Mouse (Mus musculus) midbrain, embryonic 12.5 days (tissue): ENCODE results near the gene 4930562C15Rik. TPM values are rescaled to one million over a fixed set of nuclear protein-coding genes. Genes with fewer than 3 reads are reported as not detected.
A peak's percentile ranks its signal among the peaks of the same experiment; 100 is the strongest.

ENCODE experiments used
- ATAC-seq: fragments of 200-750 bp; cut with Nextera tagmentation; 2 replicates; pipeline ENCODE4 v1.8.0; 2017; ENCODE audit warnings: low read depth, moderate TSS enrichment, moderate library complexity; ENCODE audit not compliant: low FRiP score
- H3K27ac ChIP-seq: fragments of 300-500 bp; sonication (generic); replicated peaks from 2 replicates; pipeline ENCODE4 v1.5.1; 2016; ENCODE audit warnings: mild to moderate bottlenecking
- H3K27me3 ChIP-seq: fragments of 300-500 bp; sonication (generic); 2 replicates; pipeline ENCODE4 v1.6.1; 2016; ENCODE audit warnings: mild to moderate bottlenecking
- H3K36me3 ChIP-seq: fragments of 300-500 bp; sonication (generic); 2 replicates; pipeline ENCODE4 v1.6.1; 2016
- H3K4me1 ChIP-seq: fragments of 300-500 bp; sonication (generic); 2 replicates; pipeline ENCODE4 v1.6.1; 2016
- H3K4me2 ChIP-seq: fragments of 300-500 bp; sonication (generic); replicated peaks from 2 replicates; pipeline ENCODE4 v1.6.1; 2016; ENCODE audit warnings: mild to moderate bottlenecking, moderate library complexity
- H3K4me3 ChIP-seq: fragments of 300-500 bp; sonication (generic); 2 replicates; pipeline ENCODE4 v1.5.1; 2016; ENCODE audit warnings: mild to moderate bottlenecking
- H3K9ac ChIP-seq: fragments of 300-500 bp; sonication (generic); replicated peaks from 2 replicates; pipeline ENCODE4 v1.6.1; 2016; ENCODE audit warnings: mild to moderate bottlenecking, moderate library complexity
- H3K9me3 ChIP-seq: fragments of 300-500 bp; sonication (generic); 2 replicates; pipeline ENCODE4 v1.6.1; 2016; ENCODE audit warnings: mild to moderate bottlenecking
- WGBS: fragments of 180-500 bp; shearing (Covaris S2); methylation state at CpG from one replicate; pipeline ENCODE4 v1.1.7; 2016; 5-methylcytosine and 5-hydroxymethylcytosine counted together
- polyA plus RNA-seq: library from polyadenylated mRNA; unstranded; fragments of >200 nt; fragmentation: Nextera tagmentation; extraction: Ambion mirVana; gene quantifications from 2 replicates; pipeline ENCODE4 v1.2.1, GENCODE M21; 2016

The 4930562C15Rik gene
- polyA plus RNA-seq, 1 experiment from 2014 or later: 0.75 TPM

DNA sequence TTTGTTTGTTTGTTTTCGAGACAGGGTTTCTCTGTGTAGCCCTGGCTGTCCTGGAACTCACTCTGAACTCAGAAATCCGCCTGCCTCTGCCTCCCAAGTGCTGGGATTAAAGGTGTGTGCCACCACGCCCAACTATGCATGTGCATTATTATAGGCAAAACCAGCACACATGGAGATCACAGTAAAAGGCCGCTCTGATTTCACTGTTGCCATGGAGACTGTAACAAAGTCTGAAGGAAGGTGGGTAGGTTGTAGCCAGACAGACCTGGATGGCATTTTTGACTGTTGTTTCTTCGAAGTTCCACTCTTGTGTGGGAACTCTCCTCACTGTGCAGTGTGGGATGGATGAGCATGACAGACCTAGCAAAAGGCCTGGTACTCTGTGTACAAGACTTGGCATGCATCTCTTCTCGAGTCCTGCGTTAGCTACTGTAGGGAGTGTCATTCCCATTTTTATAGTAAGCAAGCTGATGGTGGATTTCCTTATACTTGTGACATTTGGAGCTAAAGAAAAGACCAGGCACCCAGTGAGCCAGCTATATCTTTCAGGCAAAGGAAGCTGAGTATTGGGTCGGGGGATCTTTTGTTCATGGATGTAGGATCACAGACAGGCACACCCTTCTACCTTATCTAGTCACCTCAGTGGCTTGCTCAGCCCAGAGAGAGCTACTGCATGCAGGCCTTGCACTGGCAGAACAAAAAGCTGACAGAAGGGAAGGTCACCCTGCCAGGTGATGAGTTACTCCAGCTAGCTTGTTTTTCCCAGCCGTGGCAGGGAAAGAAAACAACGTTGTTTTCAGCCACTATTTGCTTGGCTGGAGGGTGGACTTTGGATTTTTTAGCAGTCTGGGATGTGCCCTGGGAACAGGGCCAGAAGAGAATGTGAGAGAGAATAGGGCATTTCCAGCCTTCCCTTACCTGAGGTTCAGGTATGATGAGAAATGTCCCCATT is 46.5 kb downstream of the 4930562C15Rik start:
- Histone ChIP-seq H3K4me1 (peaks cover 31% of the 10 kb centered on the region), H3K36me3 (no peaks in the 10 kb centered on the region), H3K4me3 (peak overlapping the region; percentile 89), H3K4me2 (peak overlapping the region; percentile 87), H3K9me3 (no peaks in the 10 kb centered on the region), H3K9ac (peak overlapping the region; percentile 77), H3K27ac (peak overlapping the region; percentile 97), H3K27me3 (no peaks in the 10 kb centered on the region)
- WGBS: 82% methylated on average over 10 of the region's 10 CpGs
- ATAC-seq: no peak

- ATAC-seq: no peak
- no peak overlapping the region for H3K9ac ChIP-seq
- no peaks in the 10 kb centered on the region for H3K9me3 ChIP-seq
- peak overlapping the region; percentile 82; the same call in 1 of the 2 replicates for H3K4me2 ChIP-seq
- no peaks in the 10 kb centered on the region for H3K27me3 ChIP-seq
- peaks cover 34% of the 10 kb centered on the region for H3K4me1 ChIP-seq
- peak overlapping the region; percentile 86 for H3K27ac ChIP-seq
- H3K36me3 ChIP-seq: no peaks in the 10 kb centered on the region
- no peak overlapping the region for H3K4me3 ChIP-seq
- WGBS: 91% methylated on average over 10 of the region's 10 CpGs
Measured at GRCm38 (mm10) chr16:4884930-4885329, 49.7 kb downstream of the 4930562C15Rik start.

GRCm38 (mm10) chr16:4885760-4886689 is 50.8 kb downstream of the 4930562C15Rik start, which contains the start of gene Mgrn1:
Gene Mgrn1, plus strand, starts transcription at chr16:4886249.
- Histone ChIP-seq H3K4me1 (peaks cover 36% of the 10 kb centered on the region), H3K4me2 (peak within 1 kb of the TSS; percentile 82), H3K4me3 (peak within 1 kb of the TSS; percentile 88), H3K36me3 (no peaks in the 10 kb centered on the region), H3K9ac (peak within 1 kb of the TSS; percentile 94), H3K9me3 (no peaks in the 10 kb centered on the region), H3K27ac (peak within 1 kb of the TSS; percentile 86), H3K27me3 (no peaks in the 10 kb centered on the region)
- WGBS: under 1% methylated on average over 74 of the region's 74 CpGs
- ATAC-seq: peak; percentile 88

DNA sequence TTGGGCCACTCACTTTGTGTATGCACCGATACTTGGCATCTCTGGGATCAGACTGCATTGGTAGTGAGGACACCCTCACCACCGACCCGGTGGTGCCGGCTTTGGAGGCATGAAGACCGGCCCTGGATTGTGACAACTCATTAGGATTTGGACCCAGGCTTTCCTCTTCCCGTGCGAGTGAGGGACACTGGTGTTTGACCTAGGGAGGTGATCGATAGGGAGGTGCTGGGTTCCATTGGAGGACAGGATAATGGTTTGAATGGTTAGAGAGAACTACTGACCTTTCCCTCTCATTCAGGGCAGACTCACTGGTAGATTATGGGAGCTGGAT is 51.4 kb downstream of the 4930562C15Rik start:
- Histone ChIP-seq H3K9me3 (no peaks in the 10 kb centered on the region), H3K27ac (peak overlapping the region; percentile 86), H3K4me3 (peak overlapping the region; percentile 88), H3K4me2 (peak overlapping the region; percentile 82), H3K4me1 (peaks cover 30% of the 10 kb centered on the region), H3K9ac (peak overlapping the region; percentile 94), H3K36me3 (0 out of 2 replicates have a peak, but pooled peaks cover 3% of the 10 kb centered on the region), H3K27me3 (no peaks in the 10 kb centered on the region)
- ATAC-seq: 0 out of 2 replicates have a peak, but pooled peaks have one; percentile 1
- 0% methylated on average over 8 of the region's 8 CpGs for WGBS

DNA sequence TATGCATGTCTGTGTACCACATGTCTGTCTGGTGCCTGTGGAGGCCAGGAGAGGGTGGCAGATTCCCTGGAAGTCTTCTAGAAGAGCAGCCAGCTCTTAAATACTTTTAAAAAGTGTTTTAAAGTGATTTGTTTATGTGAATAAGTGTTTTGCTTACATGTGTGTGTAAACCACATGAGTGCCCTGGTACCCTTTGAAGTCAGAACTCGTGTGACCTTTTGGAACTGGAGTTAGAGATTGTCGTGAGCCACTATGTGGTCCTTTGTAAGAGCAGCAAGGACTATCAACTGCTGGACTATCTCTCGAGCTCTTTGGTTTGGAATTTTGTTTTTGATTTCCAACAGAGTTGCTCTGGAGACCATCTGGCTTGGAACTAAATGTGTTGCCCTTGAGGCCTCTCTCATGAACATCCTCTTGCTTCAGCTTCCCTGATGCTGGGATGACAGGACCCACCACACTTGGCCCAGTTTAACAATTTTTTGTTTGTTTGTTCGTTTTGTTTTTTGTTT is 55.0 kb downstream of the 4930562C15Rik start:
- ATAC-seq: no peak
- 74% methylated on average over 4 of the region's 4 CpGs for WGBS
- H3K36me3 ChIP-seq: 0 out of 2 replicates have a peak, but pooled peaks cover 3% of the 10 kb centered on the region

GRCm38 (mm10) chr16:4892171-4892570 is 57.0 kb downstream of the 4930562C15Rik start:
- no peak for ATAC-seq
- Histone ChIP-seq H3K4me2 (no peak overlapping the region), H3K27ac (no peak overlapping the region), H3K9me3 (no peaks in the 10 kb centered on the region), H3K9ac (no peak overlapping the region), H3K36me3 (0 out of 2 replicates have a peak, but pooled peaks cover 3% of the 10 kb centered on the region), H3K27me3 (no peaks in the 10 kb centered on the region), H3K4me1 (peaks cover 18% of the 10 kb centered on the region), H3K4me3 (no peak overlapping the region)
- 96% methylated on average over 6 of the region's 6 CpGs for WGBS

More for the DNA sequence above, 55.0 kb downstream of the 4930562C15Rik start:
- Histone ChIP-seq H3K4me3 (no peak overlapping the region), H3K4me1 (peaks cover 26% of the 10 kb centered on the region), H3K27me3 (no peaks in the 10 kb centered on the region), H3K4me2 (no peak overlapping the region), H3K9ac (no peak overlapping the region), H3K9me3 (no peaks in the 10 kb centered on the region), H3K27ac (no peak overlapping the region)

DNA sequence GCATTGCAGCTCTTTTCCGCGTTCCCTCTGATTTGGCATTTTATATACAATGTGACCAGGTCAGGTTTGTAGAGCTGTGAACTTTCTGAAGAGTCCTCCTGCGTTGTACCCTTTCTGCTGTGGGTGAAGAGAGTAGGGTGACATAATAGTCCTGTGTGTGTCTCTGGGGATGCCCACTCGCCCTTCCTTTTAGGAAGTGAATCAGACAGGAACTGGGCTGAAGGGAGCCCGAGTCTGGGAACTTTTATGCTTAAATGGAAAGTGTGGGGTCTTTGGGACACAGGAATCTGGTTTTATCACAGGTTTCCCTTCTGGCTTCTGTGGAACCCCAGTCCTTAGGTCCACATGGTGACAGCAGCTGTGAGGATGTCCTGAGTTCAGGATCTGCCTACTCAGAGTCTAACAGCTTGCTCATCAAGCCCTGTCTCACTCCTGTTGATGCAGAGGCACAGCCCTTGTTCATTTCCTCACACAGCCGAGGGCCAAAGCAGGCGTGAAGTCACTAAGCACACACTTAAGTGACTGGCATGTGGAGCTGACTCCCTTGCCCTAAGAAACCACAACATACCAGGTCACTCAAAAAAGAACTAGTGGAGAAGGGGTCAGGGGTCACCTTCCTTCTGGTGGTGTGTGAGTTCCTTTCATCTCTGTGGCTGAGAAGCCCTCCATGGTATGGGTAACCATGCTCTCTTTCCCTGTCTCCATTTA is 59.1 kb downstream of the 4930562C15Rik start:
- H3K27ac ChIP-seq: no peak overlapping the region
- no peak overlapping the region for H3K9ac ChIP-seq
- WGBS: 84% methylated on average over 7 of the region's 7 CpGs

DNA sequence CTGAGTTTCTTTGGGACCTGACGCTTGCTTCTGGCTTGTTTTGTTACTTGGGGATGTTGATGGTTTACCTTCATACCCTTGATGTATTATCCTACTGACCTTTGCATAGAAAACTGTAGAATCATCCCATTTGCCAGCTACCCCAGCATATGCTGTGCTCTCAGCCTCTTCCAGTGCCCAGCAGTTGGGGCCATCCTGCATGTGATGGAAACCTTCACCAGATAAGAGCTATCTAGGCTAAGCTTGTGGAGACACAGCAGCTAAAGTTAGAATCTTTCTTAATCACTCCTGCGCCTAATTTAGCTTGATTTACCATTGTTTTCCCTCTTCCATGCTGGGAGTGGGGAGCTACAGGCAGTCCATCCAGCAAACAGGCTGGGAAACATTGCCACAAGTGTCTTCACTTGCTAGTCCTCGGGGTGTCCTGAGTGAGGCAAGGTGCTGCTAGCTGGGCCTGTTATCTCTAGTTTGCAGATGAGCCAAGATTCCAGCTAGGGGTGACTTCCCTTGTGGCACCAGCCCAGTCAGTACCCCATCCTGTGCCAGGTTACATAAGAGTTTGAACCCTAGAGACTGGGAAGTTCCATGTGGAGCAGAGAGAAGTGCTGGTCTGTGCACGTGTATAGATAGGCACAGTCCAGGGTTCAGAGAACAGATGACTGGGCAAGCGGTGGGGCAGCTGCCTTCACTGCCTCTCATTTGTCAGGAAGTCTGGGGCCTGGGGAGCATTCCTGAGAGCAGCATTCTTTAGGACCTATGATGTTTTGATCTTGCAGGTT is 61.2 kb downstream of the 4930562C15Rik start:
- H3K27me3 ChIP-seq: no peaks in the 10 kb centered on the region
- no peaks in the 10 kb centered on the region for H3K9me3 ChIP-seq
- WGBS: 75% methylated on average over 5 of the region's 5 CpGs
- H3K4me3 ChIP-seq: no peak overlapping the region
- no peak for ATAC-seq
- H3K4me2 ChIP-seq: no peak overlapping the region
- H3K4me1 ChIP-seq: peaks cover 6% of the 10 kb centered on the region; the same call in 1 of the 2 replicates
- H3K36me3 ChIP-seq: 0 out of 2 replicates have a peak, but pooled peaks cover 1% of the 10 kb centered on the region
- no peak overlapping the region for H3K9ac ChIP-seq
- H3K27ac ChIP-seq: no peak overlapping the region

More for the DNA sequence above, 59.1 kb downstream of the 4930562C15Rik start:
- Histone ChIP-seq H3K4me1 (0 out of 2 replicates have a peak, but pooled peaks cover 5% of the 10 kb centered on the region), H3K4me3 (no peak overlapping the region), H3K4me2 (no peak overlapping the region), H3K36me3 (0 out of 2 replicates have a peak, but pooled peaks cover 3% of the 10 kb centered on the region), H3K27me3 (no peaks in the 10 kb centered on the region), H3K9me3 (no peaks in the 10 kb centered on the region)
- no peak for ATAC-seq

GRCm38 (mm10) chr16:4897146-4897730 is 62.0 kb downstream of the 4930562C15Rik start:
- Histone ChIP-seq H3K9me3 (no peaks in the 10 kb centered on the region), H3K36me3 (no peaks in the 10 kb centered on the region), H3K27me3 (no peaks in the 10 kb centered on the region), H3K27ac (no peak overlapping the region), H3K4me1 (peaks cover 6% of the 10 kb centered on the region; the same call in 1 of the 2 replicates), H3K4me2 (no peak overlapping the region), H3K9ac (no peak overlapping the region), H3K4me3 (no peak overlapping the region)
- ATAC-seq: no peak
- WGBS: 55% methylated on average over 7 of the region's 7 CpGs

GRCm38 (mm10) chr16:4898881-4899280 is 63.7 kb downstream of the 4930562C15Rik start:
- no peak overlapping the region for H3K4me3 ChIP-seq
- H3K9me3 ChIP-seq: no peaks in the 10 kb centered on the region
- WGBS: 89% methylated on average over 6 of the region's 6 CpGs
- no peak overlapping the region for H3K4me2 ChIP-seq
- H3K27ac ChIP-seq: no peak overlapping the region
- no peaks in the 10 kb centered on the region for H3K27me3 ChIP-seq
- no peaks in the 10 kb centered on the region for H3K36me3 ChIP-seq
- no peak overlapping the region for H3K9ac ChIP-seq
- peaks cover 6% of the 10 kb centered on the region; the same call in 1 of the 2 replicates for H3K4me1 ChIP-seq
- ATAC-seq: no peak
